Mouse (Mus musculus): ENCODE measurements around the gene Gm12185.
"Not testable (repeated sequence)": the region's sequence is repeated elsewhere in the genome, so short reads cannot be mapped to it uniquely, and the experiment has no call there.

The Gm12185 gene

DNA sequence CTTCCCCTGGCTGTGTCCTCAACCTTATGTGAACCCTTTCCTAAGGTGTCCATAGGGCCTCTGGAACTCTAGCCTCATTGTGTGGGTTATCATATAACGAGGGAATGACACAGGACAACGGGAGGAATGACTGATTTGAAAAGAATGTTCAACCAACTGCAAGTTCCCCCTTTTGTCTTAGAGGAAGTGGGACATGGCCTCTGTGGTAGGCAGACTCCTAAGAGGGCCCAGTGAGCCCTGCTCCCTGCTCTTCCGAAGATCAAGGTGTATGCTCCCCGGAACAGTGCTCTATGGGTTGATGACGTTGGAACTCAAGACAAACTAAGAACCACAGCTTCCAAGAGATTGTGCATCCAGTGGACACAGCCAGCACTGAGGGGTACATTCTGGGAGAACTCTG, 68.2 kb downstream of the Gm12185 start:
- DNase-seq (ENCODE audit: extremely low read depth, insufficient read length, low spot score), result not testable (repeated sequence)

DNA sequence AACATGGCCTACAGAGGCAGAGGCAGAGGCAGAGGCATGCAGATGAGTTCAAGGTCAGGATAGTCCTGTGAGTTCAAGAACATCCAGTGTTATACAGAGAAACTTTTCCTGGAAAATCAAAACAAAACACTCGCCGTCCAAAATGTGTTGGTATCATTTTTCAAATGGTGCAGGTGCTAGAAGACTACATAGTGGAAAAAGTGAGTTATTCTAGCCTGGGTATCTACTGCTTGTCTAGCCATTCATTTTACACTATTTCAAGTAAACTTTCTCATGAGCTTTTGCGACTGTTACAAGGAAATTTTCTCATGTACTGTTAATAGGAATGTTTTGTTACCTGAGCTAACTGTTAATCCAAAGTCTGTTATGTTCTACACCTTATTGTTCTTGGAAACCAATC, 73.6 kb downstream of the Gm12185 start:
- no peak for DNase-seq (ENCODE audit: extremely low read depth, insufficient read length, low spot score)

DNA sequence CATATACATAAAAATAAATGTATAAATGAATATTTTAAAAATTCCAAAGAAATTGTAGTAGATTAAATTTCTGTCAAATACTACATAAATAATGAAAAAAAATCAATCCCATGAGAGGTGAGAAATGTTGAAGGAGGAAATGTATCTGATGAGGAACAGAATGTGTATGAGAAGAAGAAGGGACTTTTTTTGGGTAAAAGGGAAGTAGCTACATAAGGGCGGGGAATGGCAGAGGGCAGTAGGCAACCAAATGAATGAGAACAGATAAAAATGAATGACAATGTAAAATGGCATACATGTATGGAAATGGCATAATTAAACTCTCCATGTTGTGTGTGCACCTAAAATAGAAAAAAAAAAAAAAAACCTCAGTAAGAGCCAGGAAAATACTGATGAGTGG, 78.4 kb downstream of the Gm12185 start:
- no peak for DNase-seq (ENCODE audit: extremely low read depth, insufficient read length, low spot score)

DNA sequence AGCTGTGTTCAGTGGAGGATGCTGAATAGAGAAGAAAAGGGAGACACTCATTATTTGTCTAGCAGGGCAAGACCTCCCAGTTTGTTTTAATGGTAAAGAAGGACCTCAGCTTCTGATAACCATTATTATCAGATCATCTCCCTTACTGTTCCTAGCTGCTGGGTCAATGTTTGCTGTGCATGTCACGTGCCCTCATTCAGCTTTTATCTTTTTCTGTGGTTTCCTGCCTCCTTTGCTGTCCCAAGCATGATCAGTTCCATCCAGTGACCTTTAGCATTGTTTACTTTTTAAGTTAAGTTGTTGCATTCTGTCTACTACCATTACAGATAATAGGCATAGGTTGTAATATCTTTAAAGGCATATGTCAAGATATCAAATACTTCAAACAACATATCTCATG, 83.6 kb downstream of the Gm12185 start:
- DNase-seq (ENCODE audit: extremely low read depth, insufficient read length, low spot score), result no peak

DNA sequence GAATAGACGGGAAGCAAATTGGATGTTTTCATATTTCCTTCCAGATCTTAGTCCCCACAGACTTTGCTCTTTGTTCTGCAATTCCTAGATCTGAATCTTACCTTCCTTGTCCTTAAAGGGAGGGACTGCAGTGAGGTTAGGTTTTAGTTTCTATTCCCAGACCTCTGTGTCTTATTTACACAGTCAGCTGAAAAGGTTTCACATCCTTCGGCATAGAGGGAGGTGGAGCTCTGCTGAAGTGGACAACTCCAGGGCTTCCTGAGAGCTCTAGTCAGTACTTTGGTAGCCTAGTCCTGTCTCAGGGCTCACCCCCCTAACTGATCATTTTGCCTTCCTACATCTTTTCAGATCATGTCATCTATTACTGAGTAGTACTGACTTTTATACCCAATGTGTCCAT, 90.0 kb downstream of the Gm12185 start, which contains the start of gene Gm5431:
TSS of gene Gm5431 (minus strand) at position 194 of the 400 bp plus-strand sequence.
- no peak for DNase-seq (ENCODE audit: extremely low read depth, insufficient read length, low spot score)

DNA sequence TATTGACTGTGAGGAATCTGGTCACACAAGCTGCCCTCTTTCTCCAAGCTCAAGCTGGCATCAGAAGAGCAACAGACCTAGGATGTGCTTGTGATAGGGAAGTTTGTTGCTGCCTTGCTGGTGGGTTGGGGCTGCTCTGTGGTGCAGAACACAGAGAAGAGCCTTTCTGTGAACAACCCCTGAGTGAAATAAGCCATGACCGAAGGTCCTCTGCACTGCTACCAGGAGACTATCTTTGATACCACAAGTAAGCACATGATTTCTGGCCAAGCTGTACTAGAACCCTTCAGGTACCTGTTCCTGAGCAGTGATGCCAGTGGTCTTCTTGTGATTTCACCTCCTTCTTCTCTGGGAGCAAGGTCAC, 90.5 kb downstream of the Gm12185 start:
- DNase-seq (ENCODE audit: extremely low read depth, insufficient read length, low spot score), result not testable (repeated sequence)

DNA sequence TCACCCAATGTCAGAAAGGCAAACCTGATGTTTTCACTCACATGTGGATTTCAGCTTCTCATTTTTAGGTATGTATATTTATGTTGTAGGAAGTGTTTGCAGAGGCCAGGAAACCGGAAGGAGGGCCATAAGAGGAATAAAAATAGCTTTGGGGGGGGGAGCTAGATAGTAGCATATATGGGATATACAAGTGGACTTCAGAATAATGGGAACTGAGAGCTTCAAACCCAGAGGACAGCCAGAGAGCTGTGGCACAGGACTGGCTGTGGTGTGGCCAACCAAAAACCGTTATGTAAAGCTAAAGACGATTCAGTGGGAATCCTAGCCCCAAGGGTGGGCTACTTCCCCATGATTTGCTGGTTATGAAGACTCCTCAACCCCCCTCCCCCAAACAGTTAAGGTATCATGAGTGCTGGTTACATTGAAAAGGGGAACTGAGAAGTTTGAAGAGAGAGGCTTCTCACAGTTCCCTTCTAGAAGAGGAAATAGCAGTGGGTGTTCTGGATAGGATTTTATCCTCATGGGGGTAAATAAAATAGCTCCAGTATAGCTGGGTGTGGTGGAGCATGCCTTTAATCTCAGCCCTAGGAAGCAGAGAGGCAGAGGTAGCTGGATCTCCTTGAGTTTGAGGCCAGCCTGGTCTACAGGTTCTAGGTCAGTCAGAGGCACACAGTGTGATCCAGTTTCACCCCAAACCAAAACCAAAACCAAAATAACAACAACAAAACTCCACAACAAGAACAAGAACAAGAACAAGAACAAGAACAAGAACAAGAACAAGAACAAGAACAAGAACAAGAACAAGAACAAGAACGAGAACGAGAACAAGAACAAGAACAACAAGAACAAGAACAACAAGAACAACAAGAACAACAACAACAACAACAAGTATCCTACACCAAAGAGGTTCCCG, 91.1 kb downstream of the Gm12185 start:
- not testable (repeated sequence) for DNase-seq (ENCODE audit: extremely low read depth, insufficient read length, low spot score)

DNA sequence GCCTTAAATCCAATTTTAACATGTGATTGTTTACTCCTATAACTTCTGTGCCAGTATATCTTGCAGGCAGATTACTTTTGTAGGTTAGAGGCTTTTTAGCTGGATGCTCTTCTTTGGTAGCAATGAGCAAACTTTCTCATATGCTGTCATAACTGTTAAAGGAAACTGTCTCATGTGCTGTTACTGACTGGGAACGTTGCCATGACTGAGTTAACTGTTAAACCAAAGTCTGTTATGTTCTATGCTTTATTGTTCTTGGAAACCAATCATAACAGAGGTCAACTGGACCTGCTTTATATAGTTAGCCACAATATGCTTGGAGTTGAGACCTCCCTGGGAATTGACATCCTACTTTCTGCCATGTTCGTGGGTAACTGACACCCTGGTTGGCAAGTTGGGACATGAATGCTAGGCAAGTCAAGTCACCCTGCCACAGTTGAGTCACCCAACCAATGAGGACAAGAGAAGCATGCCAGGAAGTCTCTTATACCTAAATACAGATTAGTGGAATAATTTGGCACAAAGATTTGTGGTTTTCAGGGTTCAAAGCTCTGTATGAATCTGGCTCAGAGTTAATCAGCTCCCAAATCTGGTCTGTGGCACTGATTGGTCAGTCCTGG, 93.1 kb downstream of the Gm12185 start:
- peak; percentile 46 for DNase-seq (ENCODE audit: extremely low read depth, insufficient read length, low spot score)

DNA sequence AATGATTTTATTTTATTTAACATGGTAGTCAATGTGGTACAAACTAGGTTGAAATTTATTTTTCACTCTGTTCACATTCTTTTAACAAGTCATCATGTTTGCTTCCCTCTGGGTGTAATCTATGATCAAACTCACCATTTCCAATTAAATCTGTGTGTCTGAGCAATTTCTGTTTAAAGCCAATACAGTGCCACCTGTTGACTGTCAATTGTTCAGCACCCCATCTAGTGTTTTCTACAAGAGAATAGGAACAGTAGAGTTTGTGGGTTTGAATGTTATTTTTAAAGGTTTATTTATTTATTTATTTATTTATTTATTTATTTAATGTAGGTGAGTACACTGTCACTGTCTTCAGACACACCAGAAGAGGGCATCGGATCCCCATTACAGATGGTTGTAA, 115.3 kb downstream of the Gm12185 start:
- DNase-seq (ENCODE audit: extremely low read depth, insufficient read length, low spot score), result no peak

DNA sequence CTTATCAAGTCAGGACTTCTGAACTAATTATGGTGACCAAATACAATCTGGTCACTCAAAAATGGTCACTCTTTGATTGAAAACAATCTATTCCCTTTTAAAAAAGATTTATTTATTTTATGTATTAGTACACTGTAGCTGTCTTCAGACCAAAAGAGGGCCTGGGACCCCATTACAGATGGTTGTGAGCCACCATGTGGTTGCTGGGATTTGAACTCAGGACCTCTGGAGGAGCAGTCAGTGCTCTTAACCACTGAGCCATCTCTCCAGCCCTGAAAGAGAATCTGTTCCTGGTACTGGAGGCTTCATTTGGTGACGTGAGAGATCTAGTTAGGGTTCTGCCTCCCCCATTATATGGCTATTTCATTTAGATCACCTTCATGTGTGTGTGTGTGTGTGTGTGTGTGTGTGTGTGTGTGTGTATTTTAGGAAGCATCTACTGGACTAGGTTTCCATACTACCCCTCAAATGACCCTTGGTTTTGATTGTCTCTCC, 116.6 kb downstream of the Gm12185 start:
- DNase-seq (ENCODE audit: extremely low read depth, insufficient read length, low spot score), result not testable (repeated sequence)

DNA sequence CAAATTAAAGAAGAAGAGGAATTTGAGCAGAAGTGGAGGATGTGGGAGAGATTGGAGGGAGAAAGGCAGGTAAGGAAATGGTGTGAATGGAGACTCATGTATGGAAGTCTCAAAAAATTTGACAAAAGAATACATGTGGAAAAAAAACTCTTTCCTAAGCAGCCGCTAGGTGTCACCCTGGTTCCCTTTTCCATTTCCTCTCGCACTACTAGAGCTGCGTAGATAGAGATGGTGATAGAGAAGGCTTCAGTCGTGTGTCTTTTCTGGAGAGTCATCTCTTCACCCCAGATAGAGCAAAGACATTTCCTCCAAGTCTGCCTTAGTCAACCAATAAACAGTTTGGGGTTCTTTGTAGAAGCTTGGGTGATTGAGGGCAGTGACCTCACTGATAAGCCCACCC, 117.6 kb downstream of the Gm12185 start:
- DNase-seq (ENCODE audit: extremely low read depth, insufficient read length, low spot score), result no peak

DNA sequence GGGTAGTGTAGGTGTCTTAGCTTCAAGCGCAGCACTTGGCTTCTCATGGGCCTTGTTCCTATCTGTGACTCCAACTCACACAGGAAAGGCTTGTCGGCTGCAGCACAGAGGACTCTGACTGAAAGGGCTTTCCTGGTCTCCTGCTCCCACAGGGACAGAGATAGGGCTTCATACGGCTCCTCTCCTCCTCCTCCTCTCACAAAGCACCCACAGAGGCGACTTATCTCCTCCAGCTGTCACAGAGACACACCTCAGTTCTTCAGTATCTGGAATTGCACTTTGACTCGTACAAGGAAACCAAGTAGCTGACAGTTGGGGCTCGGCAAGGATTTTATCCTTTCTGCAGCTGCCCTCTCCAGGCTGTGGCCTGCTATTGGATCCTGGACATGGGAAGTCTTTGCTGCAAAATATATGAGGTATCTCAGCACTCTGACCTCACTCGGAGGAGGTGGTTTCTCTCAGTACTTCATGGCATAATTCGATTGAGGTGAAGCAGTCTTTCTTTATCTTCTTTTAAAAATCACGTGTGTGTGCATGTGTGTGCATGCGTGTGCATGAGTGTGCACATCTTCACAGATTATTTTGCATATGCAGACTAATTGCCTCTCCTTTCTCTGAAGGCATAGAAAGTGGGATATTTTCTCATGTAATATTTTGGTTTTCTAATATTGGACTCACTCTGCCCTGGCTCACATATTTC, 118.3 kb downstream of the Gm12185 start:
- no peak for DNase-seq (ENCODE audit: extremely low read depth, insufficient read length, low spot score)

DNA sequence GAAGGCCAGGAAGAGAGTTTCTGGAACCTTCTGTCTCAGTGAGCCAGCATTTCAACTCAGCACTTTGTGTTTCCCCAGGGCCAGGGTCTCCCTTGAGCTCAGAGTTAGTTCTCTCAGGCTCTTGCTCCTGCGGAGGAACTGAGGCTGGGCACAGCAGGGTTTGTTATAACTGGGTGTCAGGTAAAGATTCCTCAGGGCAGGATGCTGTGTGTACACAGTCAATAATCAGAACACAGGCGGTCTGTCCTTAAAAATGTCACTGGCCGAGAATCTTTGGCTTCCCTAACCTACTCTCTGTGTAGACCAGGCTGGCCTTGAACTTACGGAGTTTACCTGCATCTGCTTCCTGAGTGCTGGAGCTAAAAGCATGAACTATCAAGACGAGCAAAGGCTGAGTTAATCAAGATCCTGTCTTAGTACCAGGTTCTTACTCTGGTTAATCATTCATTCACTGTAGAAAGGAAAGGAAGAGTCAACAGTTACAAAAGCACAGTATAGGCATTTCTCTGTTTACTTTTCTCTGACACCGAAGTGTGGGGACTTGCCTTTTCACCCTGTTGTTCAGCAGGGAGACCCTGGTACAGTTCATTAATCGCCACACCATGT, 119.2 kb downstream of the Gm12185 start:
- no peak for DNase-seq (ENCODE audit: extremely low read depth, insufficient read length, low spot score)

DNA sequence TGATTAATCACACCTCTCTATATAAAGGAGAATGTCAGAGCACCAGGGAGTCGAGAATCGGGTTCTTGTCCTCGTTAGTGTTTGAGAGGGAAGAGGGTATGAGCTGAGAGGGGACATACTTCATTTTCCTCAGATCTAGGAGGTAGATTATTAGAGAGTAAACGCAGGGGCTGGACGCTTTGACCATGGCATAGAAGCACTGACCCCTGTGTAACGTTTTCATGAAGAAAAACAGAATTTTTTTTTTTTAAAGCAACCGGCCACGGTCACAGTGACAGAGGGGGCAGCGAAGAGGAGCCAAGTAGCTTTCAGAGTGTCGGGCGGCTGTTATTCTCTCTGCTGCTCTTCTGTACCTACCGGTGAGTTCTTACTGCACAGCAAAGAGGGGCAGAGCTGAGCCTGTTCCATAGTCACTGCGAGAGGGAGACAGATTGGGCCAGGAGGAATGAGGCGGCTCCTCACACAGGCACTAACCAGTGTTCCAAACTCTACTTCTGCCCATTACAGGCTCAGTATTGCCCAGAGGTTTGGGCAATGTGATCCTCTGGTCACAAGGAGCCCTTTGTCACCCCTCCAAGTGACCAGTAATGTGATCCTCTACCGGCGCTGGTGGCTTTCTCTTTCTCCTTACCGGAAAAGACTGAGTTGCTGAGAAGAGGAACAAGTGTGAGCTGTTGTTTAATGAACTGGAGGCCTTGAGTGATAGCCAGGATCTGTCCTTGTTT, 120.0 kb downstream of the Gm12185 start:
- peak; percentile 55 for DNase-seq (ENCODE audit: extremely low read depth, insufficient read length, low spot score)

DNA sequence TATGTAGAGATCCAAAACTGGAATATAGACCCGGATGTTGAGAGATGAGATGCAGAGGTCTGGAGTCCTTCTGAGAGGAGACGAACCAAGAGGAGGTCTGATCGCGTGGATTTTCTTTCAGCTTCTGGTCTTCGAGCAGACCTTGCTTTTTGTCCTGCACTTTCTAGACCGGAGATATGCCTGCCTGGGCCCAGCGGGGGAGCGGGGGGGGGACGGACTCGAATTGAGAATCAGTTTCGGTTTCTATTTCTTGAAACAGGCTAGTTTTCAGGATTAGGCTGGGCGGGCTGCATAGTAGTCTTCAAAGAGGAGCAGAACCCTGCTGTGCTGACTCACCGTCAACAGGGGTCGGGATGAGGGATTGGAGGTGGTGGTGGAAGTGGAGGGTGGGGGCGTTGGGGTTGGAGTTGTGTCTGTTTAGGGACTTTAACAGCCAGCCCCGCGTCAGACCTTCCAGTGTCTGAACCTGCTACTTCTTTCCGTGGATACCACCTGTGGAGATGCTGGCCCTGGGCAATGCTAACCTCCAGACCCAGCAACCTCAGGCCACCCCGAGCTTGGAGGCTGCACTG, 120.7 kb downstream of the Gm12185 start, which contains the start of gene Irgm1:
TSS of gene Irgm1 (minus strand) at position 483 of the 572 bp plus-strand sequence.
- DNase-seq (ENCODE audit: extremely low read depth, insufficient read length, low spot score), result peak; percentile 86

DNA sequence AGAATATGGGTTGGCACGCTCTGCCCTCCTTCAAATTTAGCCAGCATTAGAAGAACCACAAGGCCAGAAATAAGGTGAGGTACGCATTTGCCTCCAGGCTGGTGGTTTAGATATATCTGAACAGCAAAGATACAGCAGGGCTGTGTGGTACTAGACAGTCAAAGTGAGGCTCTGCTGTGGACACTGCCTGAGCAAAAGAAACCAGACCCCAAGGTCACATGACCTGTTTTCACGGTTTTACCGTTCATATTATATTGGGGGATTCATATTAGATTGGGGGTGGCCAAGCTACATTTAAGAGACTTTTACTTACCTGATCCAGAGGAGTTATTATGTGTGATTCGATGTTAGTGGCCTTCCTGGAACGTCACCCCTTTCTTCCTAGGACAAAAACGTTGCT, 121.2 kb downstream of the Gm12185 start:
- DNase-seq (ENCODE audit: extremely low read depth, insufficient read length, low spot score), result peak; percentile 22

DNA sequence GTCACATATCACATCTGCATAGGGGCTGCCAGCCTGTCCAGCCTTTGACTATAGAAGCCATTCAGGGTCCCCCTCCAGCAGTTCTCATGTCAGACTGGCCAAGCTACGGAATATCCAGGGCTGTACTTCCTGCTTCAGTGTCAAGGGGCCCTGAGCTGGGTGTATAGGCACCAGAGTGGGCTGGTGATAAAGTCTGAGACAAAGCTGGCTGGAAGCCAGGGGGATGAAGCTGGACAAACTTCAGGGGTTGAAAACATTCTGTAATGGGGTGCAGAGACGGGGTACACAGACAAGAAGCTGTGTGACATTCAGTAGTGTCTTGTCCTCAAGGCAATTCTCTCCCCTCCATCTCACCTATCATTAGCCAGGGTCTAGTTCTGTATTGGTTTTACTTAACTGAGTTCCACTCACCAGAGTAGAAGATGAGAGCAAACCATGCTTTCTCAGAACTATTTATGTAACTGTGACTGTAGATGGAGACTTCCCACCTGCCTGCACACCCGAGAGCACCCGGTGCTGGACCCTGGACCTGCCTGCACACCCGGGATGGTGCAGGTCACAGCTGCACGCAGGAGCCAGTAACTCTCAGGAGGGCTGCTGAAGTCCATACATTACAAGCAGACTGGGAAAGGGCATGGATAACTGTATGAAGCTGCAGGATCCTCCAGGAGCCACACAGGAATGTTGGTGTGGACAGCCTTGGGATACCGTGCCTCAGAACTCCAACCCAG, 122.5 kb downstream of the Gm12185 start:
- DNase-seq (ENCODE audit: extremely low read depth, insufficient read length, low spot score), result peak; percentile 45

DNA sequence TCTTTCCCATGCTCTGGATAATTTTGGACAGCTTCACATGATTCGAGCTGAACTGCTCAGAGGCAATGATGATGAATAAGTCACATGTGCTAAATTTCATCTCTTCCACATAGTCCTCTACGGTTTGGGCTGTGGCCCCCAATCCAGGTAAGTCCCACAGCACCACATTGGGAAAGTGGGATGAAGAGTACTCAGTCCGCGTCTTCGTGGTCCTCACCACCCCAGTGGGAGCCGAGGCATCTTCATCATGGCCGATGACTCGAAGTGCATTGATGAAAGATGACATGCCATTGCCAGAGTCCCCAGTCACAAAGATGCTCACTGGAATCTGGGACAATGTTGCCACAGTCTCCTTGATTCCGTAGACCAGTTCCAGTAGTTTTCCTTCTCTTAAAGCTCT, 125.5 kb downstream of the Gm12185 start:
- DNase-seq (ENCODE audit: extremely low read depth, insufficient read length, low spot score), result no peak

DNA sequence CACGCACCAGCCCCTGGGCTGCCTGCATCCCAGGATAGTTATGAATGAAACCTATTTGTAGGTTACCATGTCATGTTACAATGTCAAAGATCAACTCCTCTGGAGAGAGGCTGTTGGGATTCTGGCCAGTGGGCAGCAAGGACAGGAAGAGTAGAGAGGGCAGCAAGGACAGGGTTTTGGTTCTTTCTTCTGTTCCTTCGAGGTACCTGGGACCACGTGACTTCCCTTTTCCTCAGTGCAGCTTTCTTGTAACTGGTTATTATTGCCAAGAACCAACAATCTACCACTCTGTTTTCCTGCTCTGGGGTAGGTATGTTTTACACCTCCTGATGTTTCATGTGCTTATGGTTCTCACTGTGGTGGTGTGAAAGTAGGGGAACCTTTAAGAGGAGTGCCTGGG, 128.2 kb downstream of the Gm12185 start:
- no peak for DNase-seq (ENCODE audit: extremely low read depth, insufficient read length, low spot score)

All from 3134 (cell line).